Mouse (Mus musculus) cerebral cortex, adult 2 months (tissue): ENCODE measurements around the gene Hsdl1.

Source experiments
- WGBS: fragments of 180-500 bp; shearing (Covaris S2); methylation state at CpG from one replicate; pipeline ENCODE4 v1.1.7; 2018; 5-methylcytosine and 5-hydroxymethylcytosine counted together

Hsdl1 gene

DNA sequence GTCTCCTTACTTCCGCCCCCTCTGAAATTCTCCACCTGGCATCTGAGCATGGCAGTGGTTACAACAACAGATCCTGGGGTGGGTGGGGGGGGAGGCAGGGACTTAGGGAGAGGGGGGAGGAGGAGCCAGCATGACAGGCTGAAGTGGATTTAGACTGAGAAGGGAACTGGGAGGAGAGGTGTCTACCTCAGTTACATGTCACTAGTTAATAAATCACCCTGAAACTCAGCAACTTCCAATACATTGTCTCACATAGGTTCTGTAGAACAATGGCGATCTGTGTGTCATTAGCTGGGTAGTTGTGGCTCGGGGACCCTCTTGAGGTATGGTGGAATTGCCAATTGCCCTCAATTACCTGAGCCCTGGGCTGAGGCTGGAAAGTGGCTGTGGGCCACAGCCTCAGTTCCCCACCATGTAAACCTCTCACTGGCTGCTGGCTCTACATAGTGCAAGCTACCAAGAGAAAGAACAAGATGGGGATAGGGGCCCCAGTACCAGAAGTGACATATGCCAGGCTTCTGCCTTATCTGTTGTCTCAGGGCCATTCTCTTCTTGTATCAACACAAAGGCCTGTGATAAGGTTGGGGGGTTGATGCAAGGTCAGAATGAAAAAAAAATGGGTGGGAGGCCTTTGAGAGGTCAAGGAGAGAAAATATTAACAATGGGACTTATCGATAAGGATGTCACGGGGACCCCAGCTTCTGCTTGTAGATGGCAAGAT is 5.6 kb upstream of the Hsdl1 start:
- 93% methylated on average over 5 of the region's 5 CpGs for WGBS

GRCm38 (mm10) chr8:119579096-119579495 is 4.1 kb upstream of the Hsdl1 start:
- WGBS = 72% methylated on average over 13 of the region's 13 CpGs

GRCm38 (mm10) chr8:119575366-119575726 is 363 bp upstream of the Hsdl1 start:
- under 1% methylated on average over 16 of the region's 16 CpGs for WGBS

GRCm38 (mm10) chr8:119572411-119572810 is 2.6 kb downstream of the Hsdl1 start:
- 88% methylated on average over 4 of the region's 4 CpGs for WGBS

- 87% methylated on average over 6 of the region's 6 CpGs for WGBS
These were observed 3.8 kb downstream of the Hsdl1 start for GRCm38 (mm10) chr8:119571135-119571534.

DNA sequence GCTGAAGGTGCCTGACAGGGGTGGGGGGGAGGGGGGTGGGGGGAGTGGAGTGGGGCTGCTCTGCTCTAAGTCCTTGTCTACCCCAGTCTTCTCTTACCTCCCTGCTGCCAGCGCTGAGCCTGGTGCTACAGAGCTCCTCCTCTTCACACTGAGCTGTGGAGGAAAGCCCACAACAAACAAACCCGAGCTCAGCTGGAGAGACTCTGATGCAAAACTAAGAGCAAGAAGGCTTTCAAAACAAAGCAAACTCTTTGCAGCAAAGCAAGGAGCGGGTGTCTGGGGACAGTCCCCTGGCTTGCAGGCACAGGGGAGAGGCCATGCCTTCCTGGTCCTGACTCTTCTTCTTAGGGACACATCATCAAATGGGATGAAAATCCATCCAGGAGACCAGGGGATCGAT is 5.1 kb downstream of the Hsdl1 start:
- WGBS = 44% methylated on average over 4 of the region's 4 CpGs

- 79% methylated on average over 7 of the region's 7 CpGs for WGBS
These were observed 6.0 kb downstream of the Hsdl1 start for GRCm38 (mm10) chr8:119568951-119569350.

- WGBS = 89% methylated on average over 9 of the region's 9 CpGs
These were observed 6.7 kb downstream of the Hsdl1 start for GRCm38 (mm10) chr8:119568251-119568650.

DNA sequence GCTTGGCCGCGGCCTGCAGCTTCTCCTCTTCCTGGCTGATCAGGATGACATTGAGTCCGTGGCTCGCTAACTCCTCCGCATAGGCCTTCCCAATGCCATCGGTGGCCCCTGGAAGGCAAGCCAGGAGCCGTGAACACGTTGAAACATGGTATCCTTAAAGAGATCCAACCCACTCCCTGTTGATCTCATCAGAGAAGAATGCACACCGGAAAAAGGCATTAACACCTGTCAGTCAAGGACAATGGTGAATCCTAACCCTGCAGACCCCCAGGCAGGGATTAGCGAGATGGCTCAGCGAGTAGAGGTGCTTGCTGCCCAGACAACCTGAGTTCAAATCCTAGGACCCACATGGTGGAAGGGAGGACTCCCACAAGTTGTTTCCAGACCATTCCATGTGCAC is 8.6 kb downstream of the Hsdl1 start:
- WGBS = 87% methylated on average over 11 of the region's 11 CpGs

DNA sequence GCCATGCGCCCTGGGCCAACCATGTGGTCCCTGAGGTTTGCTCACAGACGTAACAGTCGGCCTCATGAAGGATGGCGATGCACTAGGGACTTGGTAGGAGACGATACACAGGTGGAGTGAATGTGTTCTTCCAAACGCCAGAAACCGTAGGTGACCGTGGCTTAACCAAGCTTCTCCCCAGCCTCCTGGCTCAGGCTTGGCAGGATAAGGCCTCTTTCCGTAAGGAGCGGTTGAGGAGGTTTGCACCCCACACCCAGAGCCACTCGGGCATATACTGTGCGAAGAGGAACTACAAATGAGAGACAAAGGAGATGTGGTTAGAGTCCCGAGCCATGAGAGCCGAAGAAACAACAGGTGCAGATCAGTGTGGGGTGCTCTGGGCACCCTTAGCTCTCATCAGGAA is 11.1 kb downstream of the Hsdl1 start:
- 94% methylated on average over 14 of the region's 14 CpGs for WGBS

GRCm38 (mm10) chr8:119559402-119559720 is 15.6 kb downstream of the Hsdl1 start:
- 93% methylated on average over 6 of the region's 6 CpGs for WGBS

DNA sequence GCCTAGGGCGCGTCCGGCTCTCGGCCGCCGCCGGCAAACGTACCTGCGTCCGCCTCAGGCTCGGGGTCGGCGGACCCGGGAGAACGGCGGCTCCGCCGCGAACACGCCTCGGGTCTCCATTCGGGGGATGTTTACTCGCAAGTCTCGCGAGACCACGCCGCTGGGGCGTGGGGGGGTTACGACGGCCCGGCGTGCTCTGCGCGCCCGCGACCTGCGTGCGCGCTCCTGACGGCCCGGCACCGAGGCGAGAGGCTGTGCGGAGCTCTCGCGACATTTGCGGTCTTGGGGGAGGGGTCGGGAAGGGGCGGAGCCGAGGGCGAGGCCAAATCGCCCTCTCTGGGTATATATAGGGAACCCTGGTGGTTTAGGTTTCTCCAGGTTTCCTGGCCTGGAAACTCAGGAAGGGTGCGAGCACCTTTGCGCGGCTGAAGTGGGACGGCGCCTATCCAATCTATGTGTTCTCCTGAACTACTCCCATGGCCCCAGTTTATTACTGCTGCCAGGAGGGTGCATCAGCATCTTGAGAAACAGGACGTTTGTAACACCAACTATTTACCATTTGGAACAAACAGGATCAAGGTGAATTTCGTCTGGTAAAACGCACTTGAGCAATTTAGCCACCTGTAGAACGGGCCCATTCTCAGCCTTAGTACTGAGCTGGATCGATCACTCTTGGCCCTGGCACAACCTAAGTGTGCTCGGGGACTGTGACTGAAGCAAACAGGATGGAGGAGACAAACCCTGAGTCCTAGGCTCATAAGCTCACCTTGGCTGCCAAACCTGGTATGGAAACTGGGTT is 16.2 kb downstream of the Hsdl1 start, which contains the start of gene Mbtps1:
TSS of gene Mbtps1 (minus strand) at position 133 of the 799 bp plus-strand sequence.
- whole genome bisulfite sequencing = 5% methylated on average over 47 of the region's 63 CpGs

GRCm38 (mm10) chr8:119557821-119558602 is 17.0 kb downstream of the Hsdl1 start:
- under 1% methylated on average over 54 of the region's 55 CpGs for WGBS

GRCm38 (mm10) chr8:119557132-119557531 is 17.9 kb downstream of the Hsdl1 start:
- 57% methylated on average over 9 of the region's 9 CpGs for WGBS

GRCm38 (mm10) chr8:119555861-119556260 is 19.1 kb downstream of the Hsdl1 start:
- 25% methylated on average over 6 of the region's 6 CpGs for WGBS

- 68% methylated on average over 2 of the region's 2 CpGs for WGBS
These were observed 22.0 kb downstream of the Hsdl1 start for GRCm38 (mm10) chr8:119552967-119553366.

- 60% methylated on average over 7 of the region's 7 CpGs for WGBS
These were observed 26.3 kb downstream of the Hsdl1 start for GRCm38 (mm10) chr8:119548560-119549113.

- WGBS = 78% methylated on average over 18 of the region's 18 CpGs
These were observed 27.8 kb downstream of the Hsdl1 start for GRCm38 (mm10) chr8:119547019-119547691.

GRCm38 (mm10) chr8:119545791-119546190 is 29.2 kb downstream of the Hsdl1 start:
- WGBS = 90% methylated on average over 6 of the region's 6 CpGs

DNA sequence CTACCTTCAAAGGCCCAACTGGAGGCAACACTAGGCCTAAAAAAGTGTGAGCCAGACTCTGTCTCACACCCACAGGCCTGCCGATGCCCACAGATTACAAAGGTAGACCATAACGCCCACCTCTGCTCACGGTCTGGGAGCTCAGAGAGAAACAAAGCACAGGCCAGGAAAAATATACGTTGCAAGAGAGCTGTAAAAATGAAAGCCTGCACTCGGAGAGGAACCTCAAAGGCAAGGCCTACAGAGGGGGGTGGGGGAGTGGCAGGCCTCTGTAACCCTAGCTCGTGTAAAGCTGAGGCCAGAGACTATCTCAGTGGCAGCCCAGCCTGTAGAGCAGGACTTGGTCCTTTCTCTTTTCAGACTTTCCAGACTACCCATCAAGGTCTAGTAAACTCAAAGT is 29.8 kb downstream of the Hsdl1 start:
- WGBS = 52% methylated on average over 6 of the region's 6 CpGs

- 60% methylated on average over 3 of the region's 3 CpGs for WGBS
These were observed 30.4 kb downstream of the Hsdl1 start for GRCm38 (mm10) chr8:119544606-119545005.

DNA sequence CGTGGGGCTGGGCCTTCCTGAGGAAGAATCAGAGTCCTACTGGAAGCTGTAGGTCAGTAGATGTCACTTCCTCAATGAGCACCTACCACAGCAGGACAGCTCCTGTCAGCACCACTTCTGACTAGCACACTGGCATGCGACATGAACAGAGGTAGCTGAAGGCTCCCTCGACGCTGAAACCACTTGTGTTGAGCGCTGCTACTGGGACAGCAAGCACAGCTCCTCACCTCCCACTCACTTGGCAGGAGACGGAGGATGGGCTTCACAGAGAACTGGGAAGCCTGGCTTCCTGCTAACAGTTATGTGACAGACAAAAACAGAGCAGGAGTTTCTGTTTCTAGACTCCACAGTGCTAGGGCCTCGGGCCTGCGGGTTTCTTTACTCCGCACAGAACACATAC is 43.0 kb downstream of the Hsdl1 start:
- WGBS = 56% methylated on average over 9 of the region's 9 CpGs
